Mouse (Mus musculus) thymus, adult 18-20 months (tissue): ENCODE measurements around the gene Mvb12a.
A peak's percentile ranks its signal among the peaks of the same experiment; 100 is the strongest.

Experiments used
- DNase-seq, 2 experiments: peaks; one replicate each; pipeline ENCODE4 v3.0.0; 2022; ENCODE audit warnings: mixed read lengths in 2 of 2

The Mvb12a gene

GRCm38 (mm10) chr8:71566501-71566900 lies 23.8 kb downstream of the Mvb12a start, which contains the start of gene Nxnl1:
Gene Nxnl1, minus strand, starts transcription at chr8:71566601.
- no peak for DNase-seq

- DNase-seq, result no peak
Observed at GRCm38 (mm10) chr8:71567587-71567986, 24.9 kb downstream of the Mvb12a start.

DNA sequence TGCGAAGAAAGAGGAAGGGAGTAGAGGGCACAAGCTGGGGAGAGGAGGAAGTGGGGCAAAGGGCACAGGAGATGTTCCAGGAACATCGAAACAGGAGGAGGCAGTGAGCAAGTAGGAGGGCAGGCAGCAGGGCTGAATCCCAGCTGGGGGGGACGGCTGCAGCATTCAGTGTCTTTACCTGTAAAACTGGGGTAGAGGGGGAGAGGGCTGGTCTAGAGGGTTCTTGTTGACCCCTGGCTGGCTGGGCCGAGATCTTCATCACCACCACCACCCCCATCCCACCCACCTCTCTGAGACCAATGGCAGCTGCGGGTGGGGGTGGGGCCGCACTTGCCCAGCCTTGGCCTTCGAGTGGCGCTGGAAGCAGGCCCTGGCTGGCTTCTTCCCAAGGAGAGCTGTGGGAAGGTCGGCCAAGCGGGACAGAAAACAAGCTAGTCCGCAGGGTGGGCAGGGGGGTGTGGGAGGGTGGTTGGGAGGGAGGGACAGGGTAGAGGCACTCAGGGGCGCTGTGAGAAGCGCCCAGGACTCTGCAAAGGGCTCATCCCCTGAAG lies 25.7 kb downstream of the Mvb12a start, which contains the start of gene Slc27a1:
Gene Slc27a1 (plus strand): TSS at position 496 of the 551 bp plus-strand sequence.
- DNase-seq, result no peak

GRCm38 (mm10) chr8:71568941-71569340 lies 26.2 kb downstream of the Mvb12a start:
- DNase-seq, result no peak

DNA sequence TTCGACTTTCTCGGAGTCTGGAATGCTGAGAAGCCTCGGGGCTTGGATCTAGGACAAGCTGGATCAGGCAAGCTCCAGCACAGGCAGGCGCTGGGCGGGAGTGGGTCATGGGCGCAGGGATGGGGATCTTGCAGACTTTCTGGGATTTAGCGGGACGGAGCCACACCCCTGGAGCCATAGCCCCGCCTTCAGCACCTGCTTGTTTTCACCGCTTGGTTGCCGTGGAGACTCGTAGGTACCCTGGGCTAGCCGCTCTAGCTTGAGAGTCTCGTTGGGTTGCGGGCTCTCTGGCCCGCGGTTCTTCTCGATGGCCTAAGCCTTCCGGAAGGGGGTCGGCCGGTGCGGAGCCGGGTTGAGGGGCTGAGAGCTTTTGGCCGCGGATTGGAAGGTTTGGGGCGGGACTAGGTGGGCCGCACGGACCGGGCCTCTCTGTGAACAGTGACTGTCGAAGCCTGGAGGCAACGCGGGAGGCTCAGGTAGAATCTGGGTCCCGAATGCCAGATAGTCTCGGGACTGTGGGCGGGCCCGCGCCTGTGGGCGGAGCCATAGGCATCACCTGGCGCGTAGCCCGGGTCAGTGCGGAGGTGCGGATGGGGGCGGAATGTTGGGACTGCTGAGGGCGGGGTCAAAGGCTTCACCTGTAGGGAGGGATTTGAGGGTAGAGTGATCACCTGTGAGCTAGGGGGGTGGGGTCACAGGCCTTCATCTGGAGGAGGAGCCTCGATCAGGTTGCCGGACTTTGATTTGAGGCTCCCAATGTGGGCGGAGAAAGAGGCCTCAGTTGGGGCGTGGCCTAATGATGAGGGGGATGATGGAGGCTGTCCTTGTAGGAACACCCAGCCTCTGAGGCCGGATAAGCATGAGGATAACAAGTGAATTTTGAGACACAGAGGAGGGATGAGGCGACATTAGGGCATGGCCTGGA lies 26.9 kb downstream of the Mvb12a start:
- peak; percentile 49 to 74 for DNase-seq

GRCm38 (mm10) chr8:71570291-71570954 lies 27.7 kb downstream of the Mvb12a start:
- DNase-seq, result peak; percentile 78 to 88

- no peak for DNase-seq
Observed at GRCm38 (mm10) chr8:71572077-71572476, 29.4 kb downstream of the Mvb12a start.

- DNase-seq, result no peak
Observed at GRCm38 (mm10) chr8:71572847-71573633, 30.3 kb downstream of the Mvb12a start.

DNA sequence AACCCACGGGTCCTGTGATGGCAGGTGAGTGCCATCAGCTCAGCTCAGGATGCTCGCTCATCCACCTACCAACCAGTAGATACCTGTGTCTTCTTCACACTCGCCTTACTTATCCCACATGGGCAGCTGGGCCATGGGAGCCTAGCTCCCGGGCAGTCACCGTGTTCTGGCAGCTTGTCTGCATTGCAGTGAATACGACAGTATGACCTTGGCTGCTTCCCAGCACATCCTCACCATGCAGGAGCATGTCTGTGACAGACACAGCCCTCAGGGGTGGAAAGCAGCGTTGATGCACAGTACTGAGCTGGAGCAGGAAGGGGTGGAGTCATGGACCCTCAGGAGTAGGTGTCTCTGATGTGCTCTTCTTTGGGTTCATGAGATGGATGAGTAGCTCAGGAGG lies 31.7 kb downstream of the Mvb12a start:
- no peak for DNase-seq

DNA sequence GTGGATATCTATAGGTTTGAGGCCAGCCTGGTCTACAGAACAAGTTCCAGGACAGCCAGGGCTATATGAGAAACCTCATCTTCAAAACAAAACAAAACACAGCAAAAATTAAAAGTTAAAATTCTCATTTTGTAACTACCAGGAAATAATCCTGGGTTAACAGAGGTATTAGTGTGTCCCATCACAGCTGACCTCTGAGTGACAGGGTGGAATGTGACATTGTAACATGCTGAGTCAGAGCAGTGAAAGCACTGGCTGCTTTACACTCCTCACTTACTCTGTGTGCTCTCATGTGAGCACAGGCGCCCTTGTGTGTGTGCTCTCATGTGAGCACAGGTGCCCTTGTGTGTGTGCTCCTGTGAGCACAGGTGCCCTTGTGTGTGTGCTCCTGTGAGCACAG lies 32.3 kb downstream of the Mvb12a start:
- DNase-seq, result no peak

DNA sequence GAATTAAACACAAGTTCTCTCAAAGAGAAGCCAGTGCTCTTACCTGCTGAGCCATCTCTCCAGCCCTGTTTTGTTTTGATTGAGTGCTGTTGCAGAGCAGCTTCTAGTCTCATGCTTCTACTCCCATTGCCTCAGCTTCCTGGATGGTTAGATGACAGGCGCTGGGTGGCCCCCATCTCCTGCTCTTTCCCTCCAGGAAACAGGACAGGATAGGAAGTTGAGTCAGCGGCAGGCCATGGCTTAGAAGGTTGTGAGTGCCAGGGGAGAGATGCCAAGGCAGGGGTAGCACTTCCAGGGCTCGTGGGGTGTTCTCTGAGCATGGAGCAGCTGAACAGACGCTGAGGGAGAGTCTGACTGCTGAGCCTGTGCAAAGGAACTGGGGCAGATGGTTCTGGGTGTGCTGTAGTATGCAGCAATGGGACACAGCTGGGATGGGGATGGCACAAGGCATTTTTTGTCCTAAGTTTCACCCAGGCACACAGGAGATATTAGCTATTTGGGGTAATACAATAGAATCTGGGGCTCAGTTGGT lies 35.2 kb downstream of the Mvb12a start:
- no peak for DNase-seq

GRCm38 (mm10) chr8:71579009-71579408 lies 36.3 kb downstream of the Mvb12a start:
- DNase-seq, result no peak

DNA sequence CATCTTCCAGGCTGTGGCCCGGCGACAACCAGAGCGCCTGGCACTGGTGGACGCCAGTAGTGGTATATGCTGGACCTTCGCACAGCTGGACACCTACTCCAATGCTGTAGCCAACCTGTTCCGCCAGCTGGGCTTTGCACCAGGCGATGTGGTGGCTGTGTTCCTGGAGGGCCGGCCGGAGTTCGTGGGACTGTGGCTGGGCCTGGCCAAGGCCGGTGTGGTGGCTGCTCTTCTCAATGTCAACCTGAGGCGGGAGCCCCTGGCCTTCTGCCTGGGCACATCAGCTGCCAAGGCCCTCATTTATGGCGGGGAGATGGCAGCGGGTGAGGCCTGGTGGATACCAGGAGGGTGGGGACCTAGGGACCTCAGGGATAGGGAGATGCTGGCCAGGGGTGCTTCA lies 36.8 kb downstream of the Mvb12a start:
- DNase-seq, result no peak

DNA sequence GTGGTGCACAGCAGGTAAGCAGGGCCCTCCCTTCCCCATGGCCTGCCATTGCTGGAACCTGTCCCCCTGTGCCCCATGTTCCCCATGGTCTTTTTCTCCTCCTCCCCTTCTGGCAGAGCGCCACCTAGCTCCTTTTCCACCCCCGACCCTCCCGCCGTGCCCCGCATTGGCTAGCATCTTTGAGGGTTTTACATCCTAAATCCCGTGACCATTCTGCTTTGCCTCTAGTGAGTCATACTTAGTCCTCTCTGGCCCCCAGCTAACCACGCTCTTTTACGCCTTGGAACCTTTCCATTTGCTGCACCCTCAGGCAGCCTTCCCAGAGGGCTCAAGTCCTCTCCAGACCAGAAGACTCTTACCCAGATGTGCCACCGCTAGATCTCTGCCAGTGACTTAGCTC lies 37.5 kb downstream of the Mvb12a start:
- DNase-seq, result no peak

DNA sequence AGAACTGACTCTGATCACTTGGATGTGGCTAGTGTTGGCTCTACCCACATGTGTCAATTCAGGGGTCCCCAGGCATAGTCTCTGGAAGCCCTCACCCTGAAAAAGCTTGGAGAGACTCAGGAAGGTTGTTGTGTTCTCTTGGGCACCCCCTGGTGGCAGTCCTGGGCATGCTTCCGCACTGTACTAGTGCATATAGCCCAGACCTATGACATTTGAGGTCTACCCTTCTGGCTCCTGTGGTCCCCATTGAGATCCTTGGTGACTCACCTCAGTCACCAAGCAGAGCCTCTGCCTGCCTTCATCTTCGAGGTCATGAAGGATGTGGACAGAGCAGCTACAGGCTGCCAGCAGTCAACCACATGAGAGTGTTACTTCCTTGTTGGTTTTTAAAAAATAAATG lies 44.2 kb downstream of the Mvb12a start:
- no peak for DNase-seq

GRCm38 (mm10) chr8:71588762-71589161 lies 46.0 kb downstream of the Mvb12a start:
- no peak for DNase-seq

GRCm38 (mm10) chr8:71591017-71591416 lies 48.3 kb downstream of the Mvb12a start:
- DNase-seq, result no peak

- DNase-seq, result peak; percentile 92 to 95
Observed at GRCm38 (mm10) chr8:71591471-71592373, 49.0 kb downstream of the Mvb12a start, which contains the start of gene Pgls. Gene Pgls, plus strand, starts transcription at chr8:71592176.

DNA sequence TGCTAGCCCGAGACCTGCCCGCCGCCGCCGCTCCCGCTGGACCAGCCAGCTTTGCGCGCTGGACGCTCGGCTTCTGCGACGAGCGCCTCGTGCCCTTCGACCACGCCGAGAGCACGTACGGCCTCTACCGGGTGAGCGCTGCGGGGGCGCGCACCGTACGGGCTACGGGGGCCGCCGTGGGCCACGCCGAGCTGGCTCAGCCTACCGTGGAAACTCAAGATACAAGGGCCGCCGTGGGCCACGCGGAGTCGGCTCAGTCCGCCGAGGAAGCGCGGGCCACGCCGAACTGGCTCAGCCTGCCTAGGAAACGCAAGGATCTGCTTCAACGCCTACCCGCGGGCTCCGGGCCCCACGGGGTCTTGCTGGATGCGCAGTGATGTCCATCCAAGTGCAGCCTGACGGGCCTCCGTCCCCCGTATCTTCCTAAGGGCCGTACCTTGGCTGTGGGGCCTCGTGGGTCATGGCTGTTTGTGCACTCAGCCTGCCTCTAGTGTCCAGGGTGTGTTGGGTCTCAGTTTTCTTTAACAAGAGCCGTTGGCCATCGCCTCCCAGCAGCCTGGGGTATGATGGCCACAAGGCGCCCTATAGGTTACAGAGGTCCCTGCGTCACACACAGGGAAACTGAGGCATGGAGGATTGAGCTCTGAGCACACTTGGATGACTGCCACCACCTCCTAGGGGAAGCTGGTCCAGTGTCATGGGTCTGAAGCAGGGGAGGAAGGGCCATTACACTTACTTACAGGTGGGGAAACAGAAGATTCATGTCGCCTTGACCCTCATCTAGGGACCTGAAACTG lies 49.9 kb downstream of the Mvb12a start:
- peak; percentile 69 to 71 for DNase-seq

DNA sequence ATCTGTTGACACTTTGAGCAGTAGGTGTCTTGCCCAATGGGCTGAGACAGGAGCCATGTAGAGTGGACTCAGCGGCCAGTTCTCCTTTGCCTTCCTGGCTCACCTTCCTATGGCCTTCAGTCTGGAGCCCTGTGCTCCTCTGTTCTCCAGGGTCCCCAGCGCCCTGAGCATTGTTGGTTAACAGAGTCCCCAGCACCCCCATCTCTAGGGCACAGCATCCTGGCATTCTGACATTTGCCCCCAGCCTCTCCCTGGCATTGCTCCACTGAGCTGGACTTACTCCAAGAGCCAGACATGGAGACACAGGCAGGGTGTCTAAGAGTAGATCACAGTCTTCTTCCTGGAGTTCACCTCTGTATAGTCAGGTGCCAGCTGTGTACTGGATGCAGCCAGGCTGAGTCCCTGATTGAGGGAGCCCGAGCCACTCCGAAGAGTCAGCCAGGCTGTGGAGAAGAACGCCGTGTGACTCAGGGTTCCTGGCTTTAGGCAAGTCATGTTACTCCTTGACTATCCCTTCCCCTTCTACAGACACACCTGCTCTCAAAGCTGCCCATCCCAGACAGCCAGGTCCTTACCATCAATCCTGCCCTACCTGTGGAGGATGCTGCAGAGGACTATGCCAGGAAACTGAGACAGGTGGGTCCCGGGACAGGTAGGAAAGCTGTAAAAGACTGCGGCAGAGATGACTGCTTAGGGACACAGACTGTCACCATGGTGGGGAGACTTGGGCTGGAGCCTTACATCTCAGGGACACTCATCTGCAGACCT lies 51.0 kb downstream of the Mvb12a start:
- no peak for DNase-seq
